Mouse (Mus musculus): ENCODE measurements around the gene Wfdc3. TPM values are rescaled to one million over a fixed set of nuclear protein-coding genes. Genes with fewer than 3 reads are reported as not detected.

The Wfdc3 gene
- total RNA-seq, 1 experiment from 2014 or later: 1.9 TPM

- no peak for ATAC-seq (replicated peaks in 1 of 2; ENCODE audit: insufficient read depth in 1 of 2, low FRiP score in 2 of 2, low TSS enrichment in 1 of 2, low read depth in 1 of 2, poor library complexity in 2 of 2, severe bottlenecking in 2 of 2)
Observed at GRCm38 (mm10) chr2:164778809-164779208, 33.1 kb upstream of the Wfdc3 start.

GRCm38 (mm10) chr2:164778015-164778287 is 32.2 kb upstream of the Wfdc3 start:
- ATAC-seq (replicated peaks in 1 of 2; ENCODE audit: insufficient read depth in 1 of 2, low FRiP score in 2 of 2, low TSS enrichment in 1 of 2, low read depth in 1 of 2, poor library complexity in 2 of 2, severe bottlenecking in 2 of 2): no peak

- no peak for ATAC-seq (replicated peaks in 1 of 2; ENCODE audit: insufficient read depth in 1 of 2, low FRiP score in 2 of 2, low TSS enrichment in 1 of 2, low read depth in 1 of 2, poor library complexity in 2 of 2, severe bottlenecking in 2 of 2)
Observed at GRCm38 (mm10) chr2:164777246-164778014, 31.7 kb upstream of the Wfdc3 start.

- no peak for ATAC-seq (replicated peaks in 1 of 2; ENCODE audit: insufficient read depth in 1 of 2, low FRiP score in 2 of 2, low TSS enrichment in 1 of 2, low read depth in 1 of 2, poor library complexity in 2 of 2, severe bottlenecking in 2 of 2)
Observed at GRCm38 (mm10) chr2:164776801-164777200, 31.1 kb upstream of the Wfdc3 start.

GRCm38 (mm10) chr2:164776130-164776529 is 30.4 kb upstream of the Wfdc3 start:
- no peak for ATAC-seq (replicated peaks in 1 of 2; ENCODE audit: insufficient read depth in 1 of 2, low FRiP score in 2 of 2, low TSS enrichment in 1 of 2, low read depth in 1 of 2, poor library complexity in 2 of 2, severe bottlenecking in 2 of 2)

GRCm38 (mm10) chr2:164773989-164774364 is 28.2 kb upstream of the Wfdc3 start:
- ATAC-seq (replicated peaks in 1 of 2; ENCODE audit: insufficient read depth in 1 of 2, low FRiP score in 2 of 2, low TSS enrichment in 1 of 2, low read depth in 1 of 2, poor library complexity in 2 of 2, severe bottlenecking in 2 of 2): no peak

GRCm38 (mm10) chr2:164773229-164773988 is 27.7 kb upstream of the Wfdc3 start:
- ATAC-seq (replicated peaks in 1 of 2; ENCODE audit: insufficient read depth in 1 of 2, low FRiP score in 2 of 2, low TSS enrichment in 1 of 2, low read depth in 1 of 2, poor library complexity in 2 of 2, severe bottlenecking in 2 of 2): no peak

- no peak for ATAC-seq (replicated peaks in 1 of 2; ENCODE audit: insufficient read depth in 1 of 2, low FRiP score in 2 of 2, low TSS enrichment in 1 of 2, low read depth in 1 of 2, poor library complexity in 2 of 2, severe bottlenecking in 2 of 2)
Observed at GRCm38 (mm10) chr2:164771123-164771522, 25.4 kb upstream of the Wfdc3 start.

GRCm38 (mm10) chr2:164770279-164770678 is 24.5 kb upstream of the Wfdc3 start:
- no peak for ATAC-seq (replicated peaks in 1 of 2; ENCODE audit: insufficient read depth in 1 of 2, low FRiP score in 2 of 2, low TSS enrichment in 1 of 2, low read depth in 1 of 2, poor library complexity in 2 of 2, severe bottlenecking in 2 of 2)

- peak; percentile 99 for ATAC-seq (replicated peaks in 1 of 2; ENCODE audit: insufficient read depth in 1 of 2, low FRiP score in 2 of 2, low TSS enrichment in 1 of 2, low read depth in 1 of 2, poor library complexity in 2 of 2, severe bottlenecking in 2 of 2)
Observed at GRCm38 (mm10) chr2:164769258-164770037, 23.7 kb upstream of the Wfdc3 start, which contains the start of gene Ube2c. TSS of gene Ube2c (plus strand) at chr2:164769898.

GRCm38 (mm10) chr2:164767812-164768540 is 22.2 kb upstream of the Wfdc3 start:
- no peak for ATAC-seq (replicated peaks in 1 of 2; ENCODE audit: insufficient read depth in 1 of 2, low FRiP score in 2 of 2, low TSS enrichment in 1 of 2, low read depth in 1 of 2, poor library complexity in 2 of 2, severe bottlenecking in 2 of 2)

GRCm38 (mm10) chr2:164765841-164766240 is 20.1 kb upstream of the Wfdc3 start:
- ATAC-seq (replicated peaks in 1 of 2; ENCODE audit: insufficient read depth in 1 of 2, low FRiP score in 2 of 2, low TSS enrichment in 1 of 2, low read depth in 1 of 2, poor library complexity in 2 of 2, severe bottlenecking in 2 of 2): no peak

GRCm38 (mm10) chr2:164762593-164762992 is 16.9 kb upstream of the Wfdc3 start:
- ATAC-seq (replicated peaks in 1 of 2; ENCODE audit: insufficient read depth in 1 of 2, low FRiP score in 2 of 2, low TSS enrichment in 1 of 2, low read depth in 1 of 2, poor library complexity in 2 of 2, severe bottlenecking in 2 of 2): no peak

- ATAC-seq (replicated peaks in 1 of 2; ENCODE audit: insufficient read depth in 1 of 2, low FRiP score in 2 of 2, low TSS enrichment in 1 of 2, low read depth in 1 of 2, poor library complexity in 2 of 2, severe bottlenecking in 2 of 2): no peak
Observed at GRCm38 (mm10) chr2:164761971-164762370, 16.2 kb upstream of the Wfdc3 start.

- peak in 1 of 2 experiments; percentile 5; a peak in 1 of 4 replicates for ATAC-seq (replicated peaks in 1 of 2; ENCODE audit: insufficient read depth in 1 of 2, low FRiP score in 2 of 2, low TSS enrichment in 1 of 2, low read depth in 1 of 2, poor library complexity in 2 of 2, severe bottlenecking in 2 of 2)
Observed at GRCm38 (mm10) chr2:164761502-164761901, 15.8 kb upstream of the Wfdc3 start.

- ATAC-seq (replicated peaks in 1 of 2; ENCODE audit: insufficient read depth in 1 of 2, low FRiP score in 2 of 2, low TSS enrichment in 1 of 2, low read depth in 1 of 2, poor library complexity in 2 of 2, severe bottlenecking in 2 of 2): no peak
Observed at GRCm38 (mm10) chr2:164760059-164760833, 14.5 kb upstream of the Wfdc3 start.

GRCm38 (mm10) chr2:164758692-164759091 is 13.0 kb upstream of the Wfdc3 start:
- no peak for ATAC-seq (replicated peaks in 1 of 2; ENCODE audit: insufficient read depth in 1 of 2, low FRiP score in 2 of 2, low TSS enrichment in 1 of 2, low read depth in 1 of 2, poor library complexity in 2 of 2, severe bottlenecking in 2 of 2)

Data from hematopoietic stem cell, adult 5-6 weeks (primary cell).